Mouse (Mus musculus) embryonic facial prominence, embryonic 10.5 days (tissue): Measurements from ENCODE around the gene Ncam1. TPM values are rescaled to one million over a fixed set of nuclear protein-coding genes. Genes with fewer than 3 reads are reported as not detected.

Experiments
- DNase-seq: peaks from one replicate; pipeline ENCODE4 v3.0.0-alpha.2; 2017; ENCODE audit warnings: low spot score
- H3K27ac ChIP-seq: fragments of 300-500 bp; sonication (generic); replicated peaks from 2 replicates; pipeline ENCODE4 v1.5.1; 2016; ENCODE audit warnings: mild to moderate bottlenecking
- H3K27me3 ChIP-seq: fragments of 300-500 bp; sonication (generic); replicated peaks from 2 replicates; pipeline ENCODE4 v1.6.1; 2016; ENCODE audit warnings: low read depth, mild to moderate bottlenecking; ENCODE audit not compliant: poor library complexity, severe bottlenecking
- H3K36me3 ChIP-seq: fragments of 300-500 bp; sonication (generic); replicated peaks from 2 replicates; pipeline ENCODE4 v1.6.1; 2016; ENCODE audit warnings: mild to moderate bottlenecking, moderate library complexity
- H3K4me1 ChIP-seq: fragments of 300-500 bp; sonication (generic); 2 replicates; pipeline ENCODE4 v1.6.1; 2016
- H3K4me3 ChIP-seq: fragments of 300-500 bp; sonication (generic); 2 replicates; pipeline ENCODE4 v1.5.1; 2016; ENCODE audit warnings: mild to moderate bottlenecking, moderate library complexity
- H3K9me3 ChIP-seq: fragments of 300-500 bp; sonication (generic); 2 replicates; pipeline ENCODE4 v1.6.1; 2016; ENCODE audit warnings: mild to moderate bottlenecking
- WGBS: fragments of 180-500 bp; shearing (Covaris S2); methylation state at CpG from one replicate; pipeline ENCODE4 v1.1.7; 2016; 5-methylcytosine and 5-hydroxymethylcytosine counted together
- polyA plus RNA-seq: library from polyadenylated mRNA; unstranded; fragments of >200 nt; fragmentation: Nextera tagmentation; extraction: Ambion mirVana; gene quantifications from 2 replicates; pipeline ENCODE4 v1.2.1, GENCODE M21; 2016

The Ncam1 gene
- polyA plus RNA-seq, 1 experiment from 2014 or later: 39.1 TPM

DNA sequence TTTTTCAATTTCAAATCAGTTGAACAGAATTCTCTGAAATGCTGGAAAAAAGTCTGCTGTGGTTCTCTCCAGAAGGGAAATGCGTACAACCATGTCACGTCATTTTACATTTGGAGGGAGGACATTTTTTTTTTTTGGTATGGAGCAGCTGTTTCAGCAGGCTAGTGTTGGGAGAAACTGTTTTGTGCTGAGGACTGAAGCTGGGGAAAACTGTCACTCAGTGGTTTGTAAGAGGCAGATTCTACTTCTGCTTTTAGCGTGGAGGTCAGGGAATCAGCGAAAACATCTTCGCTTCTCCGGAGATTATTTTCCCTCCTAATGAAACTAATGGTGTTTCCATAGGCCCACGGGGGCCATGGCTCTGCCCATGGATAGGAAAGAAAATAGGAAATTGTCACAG lies 103.4 kb downstream of the Ncam1 start:
- no peaks in the 10 kb centered on the region for H3K9me3 ChIP-seq
- 94% methylated on average over 7 of the region's 7 CpGs for WGBS
- H3K27ac ChIP-seq: no peak overlapping the region
- H3K36me3 ChIP-seq: no peaks in the 10 kb centered on the region
- no peak overlapping the region for H3K4me3 ChIP-seq
- no peak for DNase-seq
- H3K27me3 ChIP-seq: no peaks in the 10 kb centered on the region
- no peaks in the 10 kb centered on the region for H3K4me1 ChIP-seq

- no peak overlapping the region for H3K27ac ChIP-seq
- no peaks in the 10 kb centered on the region for H3K4me1 ChIP-seq
- H3K9me3 ChIP-seq: no peaks in the 10 kb centered on the region
- no peak overlapping the region for H3K4me3 ChIP-seq
- H3K36me3 ChIP-seq: no peaks in the 10 kb centered on the region
- H3K27me3 ChIP-seq: no peaks in the 10 kb centered on the region
- 86% methylated on average over 11 of the region's 11 CpGs for WGBS
- no peak for DNase-seq
Observed at GRCm38 (mm10) chr9:49692791-49693190, 105.9 kb downstream of the Ncam1 start.

DNA sequence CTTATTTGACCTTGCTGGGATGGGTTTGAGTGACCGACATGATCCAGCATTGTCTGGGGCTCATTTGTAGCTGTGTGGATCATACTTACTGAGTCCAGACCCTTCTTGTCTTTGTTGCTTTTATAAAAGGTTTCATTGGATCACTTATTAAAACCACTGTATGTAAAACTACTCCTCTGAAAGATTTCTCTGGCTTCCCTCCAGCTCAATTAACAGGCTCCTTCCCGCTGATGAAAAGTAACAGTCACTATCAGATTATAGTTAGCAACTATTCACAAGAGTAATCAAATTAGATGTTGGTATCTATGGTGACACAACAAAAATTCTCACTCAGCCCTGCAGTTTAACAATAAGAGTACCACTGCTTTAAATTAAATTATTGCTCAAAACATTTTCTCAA lies 107.4 kb downstream of the Ncam1 start:
- Histone ChIP-seq H3K36me3 (no peaks in the 10 kb centered on the region), H3K4me3 (no peak overlapping the region), H3K27ac (no peak overlapping the region), H3K27me3 (no peaks in the 10 kb centered on the region), H3K9me3 (no peaks in the 10 kb centered on the region), H3K4me1 (no peaks in the 10 kb centered on the region)
- DNase-seq: no peak
- 85% methylated on average over 2 of the region's 2 CpGs for WGBS

DNA sequence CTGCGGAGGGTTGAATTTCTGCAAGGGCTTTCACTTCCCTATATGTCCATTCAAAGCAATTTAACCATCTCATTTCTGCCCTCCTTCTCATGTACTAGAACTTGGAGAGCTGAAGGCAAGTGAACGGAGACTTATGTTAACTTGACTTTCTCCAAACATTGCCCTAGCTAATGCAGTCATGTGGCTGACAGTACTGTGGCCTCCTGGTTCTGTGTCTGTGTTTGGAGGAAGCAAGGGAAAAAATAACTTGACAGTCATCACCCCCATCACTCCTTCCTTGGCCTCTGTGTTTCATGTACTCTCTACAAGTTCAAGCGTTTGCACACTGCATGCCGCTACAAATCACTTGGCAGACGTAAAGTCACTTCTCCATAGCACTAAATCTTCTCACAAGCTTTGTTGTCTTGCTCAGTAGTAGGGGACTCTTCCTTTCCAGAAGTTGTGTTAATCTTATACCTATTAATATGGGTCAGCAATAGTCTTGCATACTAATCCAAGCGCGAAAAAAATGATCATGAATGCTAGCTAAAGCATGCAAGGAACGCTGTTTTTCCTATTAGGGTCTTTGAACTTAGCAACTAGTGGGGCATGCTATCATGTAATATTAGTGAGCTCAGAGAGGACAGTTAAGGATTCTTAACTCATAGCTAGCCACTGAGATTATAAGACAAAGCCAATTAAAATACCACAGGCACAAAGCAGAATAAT lies 115.0 kb downstream of the Ncam1 start:
- no peak for DNase-seq
- WGBS: 92% methylated on average over 8 of the region's 8 CpGs
- no peak overlapping the region for H3K27ac ChIP-seq

GRCm38 (mm10) chr9:49681848-49682469 lies 116.8 kb downstream of the Ncam1 start:
- H3K4me3 ChIP-seq: no peak overlapping the region
- no peaks in the 10 kb centered on the region for H3K36me3 ChIP-seq
- H3K27ac ChIP-seq: no peak overlapping the region
- no peaks in the 10 kb centered on the region for H3K27me3 ChIP-seq
- no peak for DNase-seq
- no peaks in the 10 kb centered on the region for H3K9me3 ChIP-seq
- H3K4me1 ChIP-seq: peaks cover 6% of the 10 kb centered on the region
- 87% methylated on average over 7 of the region's 7 CpGs for WGBS

More for the DNA sequence above, 115.0 kb downstream of the Ncam1 start:
- no peaks in the 10 kb centered on the region for H3K9me3 ChIP-seq
- H3K27me3 ChIP-seq: no peaks in the 10 kb centered on the region
- H3K4me3 ChIP-seq: no peak overlapping the region
- H3K4me1 ChIP-seq: peaks cover 6% of the 10 kb centered on the region
- no peaks in the 10 kb centered on the region for H3K36me3 ChIP-seq

- Histone ChIP-seq H3K9me3 (no peaks in the 10 kb centered on the region), H3K36me3 (no peaks in the 10 kb centered on the region), H3K4me3 (no peak overlapping the region), H3K27me3 (no peaks in the 10 kb centered on the region), H3K4me1 (peaks cover 26% of the 10 kb centered on the region), H3K27ac (no peak overlapping the region)
- WGBS: 45% methylated on average over 3 of the region's 3 CpGs
- no peak for DNase-seq
Observed at GRCm38 (mm10) chr9:49679270-49679669, 119.5 kb downstream of the Ncam1 start.

DNA sequence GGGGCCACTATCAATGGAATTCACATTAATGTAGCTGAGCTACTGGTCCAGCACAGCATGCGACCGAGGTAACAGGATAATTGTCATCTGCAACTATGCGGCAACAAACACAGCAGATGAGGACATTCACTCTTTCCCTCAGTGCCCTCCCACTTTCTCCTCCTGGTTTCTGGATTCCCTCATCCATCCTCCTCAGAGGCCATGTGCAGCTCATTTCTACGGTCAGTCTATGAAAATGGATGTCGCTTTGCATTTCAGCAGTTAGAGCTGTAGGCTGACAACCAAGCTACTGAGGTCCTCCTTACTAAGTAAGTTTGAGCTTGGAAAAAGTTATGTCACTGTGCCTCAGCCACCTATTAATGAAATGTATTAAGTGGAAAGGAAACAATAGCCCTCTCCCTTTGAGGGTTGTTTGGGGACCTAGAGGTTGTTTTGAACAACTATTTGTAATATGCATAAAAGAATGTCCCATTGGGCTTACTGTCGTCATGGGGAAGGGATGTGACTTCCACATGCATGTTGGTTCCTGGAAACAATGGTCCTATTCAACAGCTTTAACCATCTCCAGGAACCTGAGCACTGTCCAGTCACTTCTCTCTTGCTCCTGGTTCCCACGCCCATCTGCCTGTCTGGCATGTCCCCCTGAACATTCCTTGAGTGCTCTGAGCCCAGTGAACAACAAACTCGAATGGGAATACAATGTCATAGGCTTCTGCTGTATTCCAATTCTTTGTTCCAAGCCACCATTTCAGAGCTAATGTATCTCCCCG lies 122.8 kb downstream of the Ncam1 start:
- Histone ChIP-seq H3K4me3 (no peak overlapping the region), H3K9me3 (no peaks in the 10 kb centered on the region), H3K4me1 (peaks cover 33% of the 10 kb centered on the region), H3K27ac (no peak overlapping the region), H3K27me3 (no peaks in the 10 kb centered on the region), H3K36me3 (no peaks in the 10 kb centered on the region)
- no peak for DNase-seq
- 69% methylated on average over 9 of the region's 9 CpGs for WGBS

DNA sequence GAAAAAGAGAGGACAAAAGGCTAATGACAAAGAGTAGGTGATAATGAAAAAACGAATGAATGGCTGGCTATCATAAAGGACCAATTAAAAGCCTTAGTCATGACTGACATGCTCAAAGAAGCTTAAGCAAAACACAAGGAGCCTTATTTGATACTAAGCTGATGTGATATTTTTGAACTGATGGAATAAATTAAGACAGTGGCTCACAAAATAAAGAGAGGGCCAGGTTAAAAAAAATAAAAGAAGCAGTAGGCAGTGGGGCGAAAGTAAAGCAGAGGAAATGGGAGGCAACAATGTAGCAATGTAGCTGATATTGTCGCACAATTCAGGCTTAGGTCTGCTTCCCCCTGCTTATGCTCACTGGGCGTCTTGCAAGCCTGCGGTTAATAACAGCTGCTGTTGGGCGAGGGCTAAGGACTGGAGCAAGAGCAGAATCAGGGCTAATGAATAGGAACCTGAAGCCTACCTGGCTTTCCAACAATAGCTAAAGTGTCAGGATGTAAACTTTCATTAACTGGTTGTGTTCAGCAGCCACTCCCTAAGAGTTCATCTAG lies 126.0 kb downstream of the Ncam1 start:
- DNase-seq: no peak
- Histone ChIP-seq H3K36me3 (no peaks in the 10 kb centered on the region), H3K4me1 (peaks cover 28% of the 10 kb centered on the region), H3K27ac (no peak overlapping the region), H3K9me3 (no peaks in the 10 kb centered on the region), H3K4me3 (no peak overlapping the region), H3K27me3 (no peaks in the 10 kb centered on the region)
- WGBS: 53% methylated on average over 6 of the region's 6 CpGs

GRCm38 (mm10) chr9:49667066-49667465 lies 131.7 kb downstream of the Ncam1 start:
- no peaks in the 10 kb centered on the region for H3K36me3 ChIP-seq
- DNase-seq: no peak

GRCm38 (mm10) chr9:49665361-49665760 lies 133.4 kb downstream of the Ncam1 start:
- no peak for DNase-seq
- Histone ChIP-seq H3K36me3 (no peaks in the 10 kb centered on the region), H3K9me3 (no peaks in the 10 kb centered on the region), H3K4me3 (no peak overlapping the region), H3K27me3 (no peaks in the 10 kb centered on the region), H3K27ac (no peak overlapping the region), H3K4me1 (no peaks in the 10 kb centered on the region)
- WGBS: 70% methylated on average over 5 of the region's 5 CpGs

More at GRCm38 (mm10) chr9:49667066-49667465, 131.7 kb downstream of the Ncam1 start:
- H3K27me3 ChIP-seq: no peaks in the 10 kb centered on the region
- no peak overlapping the region for H3K27ac ChIP-seq
- H3K9me3 ChIP-seq: no peaks in the 10 kb centered on the region
- H3K4me1 ChIP-seq: no peaks in the 10 kb centered on the region
- no peak overlapping the region for H3K4me3 ChIP-seq

DNA sequence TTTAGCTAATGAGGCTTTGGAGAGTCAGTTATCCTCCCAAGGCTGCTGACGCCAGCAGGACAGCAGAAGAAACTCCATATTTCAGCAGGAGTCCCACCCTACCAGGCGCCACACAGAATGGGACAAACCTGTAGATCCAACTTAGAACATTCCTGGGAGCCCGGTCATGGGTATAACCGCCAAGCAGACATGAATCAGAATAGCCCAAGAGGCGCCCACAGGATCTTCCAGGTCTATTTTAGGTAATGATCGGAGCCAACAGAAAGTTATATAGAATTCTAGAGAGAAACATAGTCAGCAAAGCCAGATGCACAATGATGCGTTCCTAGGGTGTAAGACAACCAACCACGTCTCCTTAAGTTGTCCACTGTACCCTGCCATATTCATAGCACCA lies 134.8 kb downstream of the Ncam1 start:
- Histone ChIP-seq H3K9me3 (no peaks in the 10 kb centered on the region), H3K27ac (no peak overlapping the region), H3K27me3 (no peaks in the 10 kb centered on the region), H3K36me3 (no peaks in the 10 kb centered on the region), H3K4me1 (no peaks in the 10 kb centered on the region), H3K4me3 (no peak overlapping the region)
- 92% methylated on average over 8 of the region's 8 CpGs for WGBS
- no peak for DNase-seq

GRCm38 (mm10) chr9:49662958-49663926 lies 135.5 kb downstream of the Ncam1 start:
- H3K4me3 ChIP-seq: no peak overlapping the region
- WGBS: 83% methylated on average over 8 of the region's 8 CpGs
- no peaks in the 10 kb centered on the region for H3K9me3 ChIP-seq
- no peak for DNase-seq
- no peaks in the 10 kb centered on the region for H3K36me3 ChIP-seq
- H3K4me1 ChIP-seq: no peaks in the 10 kb centered on the region
- no peak overlapping the region for H3K27ac ChIP-seq
- no peaks in the 10 kb centered on the region for H3K27me3 ChIP-seq
